Mouse (Mus musculus) forebrain, embryonic 13.5 days (tissue): ENCODE results near the gene Cbx2. TPM values are rescaled to one million over a fixed set of nuclear protein-coding genes. Genes with fewer than 3 reads are reported as not detected.

Experiments
- ATAC-seq: fragments of 200-750 bp; cut with Nextera tagmentation; 2 replicates; pipeline ENCODE4 v1.8.0; 2017
- H3K27ac ChIP-seq: fragments of 300-500 bp; sonication (generic); 2 replicates; pipeline ENCODE4 v1.5.1; 2015; ENCODE audit warnings: inconsistent platforms, mild to moderate bottlenecking, moderate library complexity
- H3K27me3 ChIP-seq: fragments of 300-500 bp; sonication (generic); 2 replicates; pipeline ENCODE4 v1.6.1; 2015; ENCODE audit warnings: mild to moderate bottlenecking, inconsistent platforms
- H3K36me3 ChIP-seq: fragments of 300-500 bp; sonication (generic); 2 replicates; pipeline ENCODE4 v1.6.1; 2015; ENCODE audit warnings: mild to moderate bottlenecking, inconsistent platforms; ENCODE audit not compliant: poor library complexity, severe bottlenecking
- H3K4me1 ChIP-seq: fragments of 300-500 bp; sonication (generic); 2 replicates; pipeline ENCODE4 v1.6.1; 2015; ENCODE audit warnings: inconsistent platforms
- H3K4me2 ChIP-seq: fragments of 300-500 bp; sonication (generic); 2 replicates; pipeline ENCODE4 v1.6.1; 2015; ENCODE audit warnings: inconsistent platforms, mild to moderate bottlenecking, moderate library complexity
- H3K4me3 ChIP-seq: fragments of 300-500 bp; sonication (generic); 2 replicates; pipeline ENCODE4 v1.5.1; 2015; ENCODE audit warnings: mild to moderate bottlenecking, inconsistent platforms
- H3K9ac ChIP-seq: fragments of 300-500 bp; sonication (generic); 2 replicates; pipeline ENCODE4 v1.6.1; 2015; ENCODE audit warnings: mild to moderate bottlenecking, inconsistent platforms
- H3K9me3 ChIP-seq: fragments of 300-500 bp; sonication (generic); replicated peaks from 2 replicates; pipeline ENCODE4 v1.6.1; 2016; ENCODE audit warnings: inconsistent platforms
- WGBS: fragments of 180-500 bp; shearing (Covaris S2); methylation state at CpG from one replicate; pipeline ENCODE4 v1.1.7; 2015; 5-methylcytosine and 5-hydroxymethylcytosine counted together
- polyA plus RNA-seq: library from polyadenylated mRNA; unstranded; fragments of >200 nt; fragmentation: Nextera tagmentation; extraction: Ambion mirVana; gene quantifications from 2 replicates; pipeline ENCODE4 v1.2.1, GENCODE M21; 2015

Gene Cbx2
- polyA plus RNA-seq, 1 experiment from 2014 or later, result 45.2 TPM

DNA sequence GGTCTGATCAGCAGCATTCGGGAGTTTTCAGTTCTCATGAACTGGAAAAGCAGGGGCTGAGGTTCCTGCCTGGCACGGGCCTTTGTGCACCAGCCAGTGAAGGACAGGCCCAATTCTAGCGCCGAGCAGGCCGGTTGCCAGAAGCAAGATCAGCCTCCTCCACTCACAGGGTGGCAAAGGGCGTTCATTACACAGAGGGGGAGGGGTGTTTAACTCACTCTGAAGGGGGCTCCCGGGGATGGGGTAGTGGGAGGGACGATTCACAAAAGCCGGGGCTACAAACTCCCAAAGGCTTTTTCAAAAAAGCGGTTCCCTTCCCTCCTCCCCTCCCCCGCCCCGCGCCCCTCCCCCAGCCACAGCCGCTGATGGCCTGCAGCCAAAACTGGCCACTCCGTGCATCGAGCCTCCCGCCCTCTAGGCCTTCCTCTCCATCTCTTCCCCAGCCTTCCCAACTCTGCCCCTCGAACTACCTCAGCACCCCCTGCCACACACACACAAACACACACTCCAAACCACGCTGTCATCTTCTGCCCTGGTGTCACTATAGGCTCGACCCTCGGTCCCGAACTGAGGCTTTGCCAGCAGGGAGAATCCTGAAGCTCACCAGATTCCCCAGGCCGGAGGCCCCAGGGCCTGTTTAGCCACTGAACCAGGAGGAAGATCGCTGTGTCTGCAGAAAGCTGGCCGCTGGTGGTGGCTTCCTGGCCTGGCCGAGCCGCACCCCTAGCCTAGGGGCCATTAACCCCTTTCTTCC is 56.1 kb downstream of the Cbx2 start:
- Histone ChIP-seq H3K4me3 (peak overlapping the region; percentile 19), H3K9me3 (no peaks in the 10 kb centered on the region), H3K27ac (peak overlapping the region; percentile 91), H3K4me1 (peaks cover 65% of the 10 kb centered on the region), H3K36me3 (peaks cover 25% of the 10 kb centered on the region), H3K27me3 (peaks cover 29% of the 10 kb centered on the region), H3K4me2 (peak overlapping the region; percentile 48), H3K9ac (peak overlapping the region; percentile 59)
- 3% methylated on average over 25 of the region's 27 CpGs for WGBS
- peak; percentile 88 for ATAC-seq

DNA sequence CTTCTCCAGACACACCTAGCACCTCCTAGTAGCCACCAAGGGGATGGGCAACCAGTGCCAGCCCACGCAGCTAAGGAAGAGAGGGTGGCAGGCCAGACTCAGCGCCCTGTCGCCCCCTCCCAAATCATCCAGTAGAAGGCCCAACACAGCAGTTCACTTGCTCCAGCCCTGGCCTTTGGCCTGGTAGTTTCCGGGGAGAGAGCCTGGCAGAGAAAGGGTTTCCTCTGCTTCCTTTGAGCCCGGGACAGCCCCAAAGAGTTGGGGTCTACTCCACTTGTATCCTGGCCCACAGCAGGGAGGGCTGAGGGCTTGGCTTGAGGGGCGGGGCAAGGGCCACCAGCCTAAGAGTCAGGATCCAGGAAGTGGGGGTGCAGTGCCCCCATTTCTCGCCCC is 56.7 kb downstream of the Cbx2 start:
- 20% methylated on average over 7 of the region's 7 CpGs for WGBS
- Histone ChIP-seq H3K27ac (peak overlapping the region; percentile 91), H3K36me3 (peaks cover 25% of the 10 kb centered on the region), H3K27me3 (peaks cover 29% of the 10 kb centered on the region), H3K4me1 (peaks cover 67% of the 10 kb centered on the region), H3K4me3 (peak overlapping the region; percentile 19), H3K9ac (peak overlapping the region; percentile 59), H3K9me3 (no peaks in the 10 kb centered on the region), H3K4me2 (peak overlapping the region; percentile 48)
- 0 out of 2 replicates have a peak, but pooled peaks have one; percentile 6 for ATAC-seq

DNA sequence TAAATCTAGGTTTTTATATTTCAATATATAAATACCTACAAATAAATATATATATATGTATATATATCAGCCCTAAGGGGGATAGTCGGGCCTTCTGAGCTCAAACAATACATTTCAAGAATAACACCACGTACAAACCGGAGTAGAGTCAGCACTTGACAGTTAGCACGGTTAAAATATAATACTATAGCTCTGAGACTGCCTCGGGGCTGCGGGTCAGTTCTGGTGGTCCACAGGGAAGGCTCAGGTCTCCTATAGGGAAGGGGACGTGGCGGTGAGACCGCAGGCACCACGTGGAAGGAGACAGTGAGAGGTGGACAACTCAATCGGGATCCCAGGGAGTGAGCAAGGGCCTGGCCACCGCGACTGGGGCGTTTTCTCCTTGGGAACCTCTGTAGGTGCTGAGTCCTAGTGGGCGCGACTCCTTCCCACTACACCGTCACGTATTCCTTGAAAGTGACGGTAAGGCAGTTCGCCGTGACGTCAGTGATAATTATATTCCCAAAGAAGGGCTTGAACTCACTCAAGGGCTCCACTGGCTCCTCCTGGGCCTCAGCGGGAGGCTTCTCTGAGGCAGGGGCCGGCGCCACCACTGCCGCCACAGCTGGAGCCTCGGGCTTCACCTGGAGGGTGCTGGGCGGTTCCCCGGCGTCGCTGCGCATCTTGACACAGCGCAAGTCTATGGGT is 57.8 kb downstream of the Cbx2 start:
- no peak for ATAC-seq
- no peak overlapping the region for H3K27ac ChIP-seq
- H3K9ac ChIP-seq, result peak overlapping the region; percentile 22; the same call in 1 of the 2 replicates
- peaks cover 73% of the 10 kb centered on the region for H3K4me1 ChIP-seq
- H3K9me3 ChIP-seq, result no peaks in the 10 kb centered on the region
- peak overlapping the region; percentile 9; the same call in 1 of the 2 replicates for H3K4me3 ChIP-seq
- peak overlapping the region; percentile 46 for H3K4me2 ChIP-seq
- peaks cover 25% of the 10 kb centered on the region for H3K36me3 ChIP-seq
- 26% methylated on average over 33 of the region's 33 CpGs for WGBS
- H3K27me3 ChIP-seq, result peaks cover 29% of the 10 kb centered on the region

Other genes starting within 250 kb of the Cbx2 start
- gene Rbfox3, start 111.4 kb upstream of the Cbx2 start, polyA plus RNA-seq, result 32.0 and 34.0 TPM in 2 replicates
- gene Enpp7, start 34.8 kb upstream of the Cbx2 start, polyA plus RNA-seq, result not detected in 2 replicates
- 9.8 and 12.3 TPM in 2 replicates for gene Cbx8, start 18.0 kb downstream of the Cbx2 start, polyA plus RNA-seq
- gene Cbx4, start 63.3 kb downstream of the Cbx2 start, polyA plus RNA-seq, result 10.2 and 11.5 TPM in 2 replicates
- 45.3 and 46.0 TPM in 2 replicates for gene Tbc1d16, start 205.5 kb downstream of the Cbx2 start, polyA plus RNA-seq
- 14.3 and 17.2 TPM in 2 replicates for gene Ccdc40, start 205.6 kb downstream of the Cbx2 start, polyA plus RNA-seq
- 26.8 and 33.6 TPM in 2 replicates for gene Gaa, start 244.9 kb downstream of the Cbx2 start, polyA plus RNA-seq